Mouse (Mus musculus) heart, adult 10 weeks (tissue): ENCODE data around the gene Vmn1r117. TPM values are rescaled to one million over a fixed set of nuclear protein-coding genes. Genes with fewer than 3 reads are reported as not detected.

ENCODE experiments used
- polyA plus RNA-seq: library from polyadenylated mRNA; stranded (reverse); fragments of 350-450 nt; fragmentation: Illumina TruSeq; extraction: RNeasy Lipid Tissue Mini Kit (QIAGEN cat#74804); gene quantifications from one replicate; pipeline ENCODE4 v1.2.3, GENCODE M21; 2014; ENCODE audit warnings: low read depth, low replicate concordance

The Vmn1r117 gene
- not detected for polyA plus RNA-seq

GRCm38 (mm10) chr7:20884021-20884420 lies at the start of gene Vmn1r117:
Vmn1r117 (minus strand) TSS chr7:20884121.

GRCm38 (mm10) chr7:20912247-20912646 lies 28.3 kb upstream of the Vmn1r117 start, which contains the start of gene Vmn1r118:
Vmn1r118 (minus strand) TSS chr7:20912347.

GRCm38 (mm10) chr7:20871956-20872355 lies 12.0 kb downstream of the Vmn1r117 start, which contains the start of gene Vmn1r116:
Vmn1r116 (plus strand) TSS chr7:20872256.

GRCm38 (mm10) chr7:20844885-20845284 lies 39.0 kb downstream of the Vmn1r117 start, which contains the start of gene Vmn1r115:
Vmn1r115 (minus strand) TSS chr7:20844985.

Other genes starting within 250 kb of the Vmn1r117 start
- not detected for gene Vmn1r107, start 215.2 kb downstream of the Vmn1r117 start, polyA plus RNA-seq
- not detected for gene Vmn1r111, start 180.9 kb downstream of the Vmn1r117 start, polyA plus RNA-seq
- gene Gm10668, start 153.5 kb downstream of the Vmn1r117 start, polyA plus RNA-seq, result not detected
- gene Vmn1r112, start 112.9 kb downstream of the Vmn1r117 start, polyA plus RNA-seq, result not detected
- gene Vmn1r113, start 96.8 kb downstream of the Vmn1r117 start, polyA plus RNA-seq, result not detected
- gene Vmn1r114, start 71.9 kb downstream of the Vmn1r117 start, polyA plus RNA-seq, result not detected
- gene Vmn1r115, start 39.1 kb downstream of the Vmn1r117 start, polyA plus RNA-seq, result not detected
- not detected for gene Vmn1r116, start 11.9 kb downstream of the Vmn1r117 start, polyA plus RNA-seq
- not detected for gene Vmn1r118, start 28.2 kb upstream of the Vmn1r117 start, polyA plus RNA-seq
- gene Vmn1r119, start 128.3 kb upstream of the Vmn1r117 start, polyA plus RNA-seq, result not detected
- not detected for gene Vmn1r120, start 169.7 kb upstream of the Vmn1r117 start, polyA plus RNA-seq
- gene Vmn1r121, start 214.4 kb upstream of the Vmn1r117 start, polyA plus RNA-seq, result not detected